ENCODE assay signal across 7 mouse cellular contexts in genomic region chr4:154025641-154026440, GRCm38 (mm10). TPM values are rescaled to one million over a fixed set of nuclear protein-coding genes. Genes with fewer than 3 reads are reported as not detected.
DNase-seq lines count a peak whose midpoint lies in the region; ATAC-seq and TF ChIP-seq lines count a peak whose summit lies in the region.

Smim1 (minus strand) TSS chr4:154026230.

- TF ChIP-seq POLR2A in small intestine, adult 2 months (IDR thresholded peaks at IDR 0.05; ENCODE audit: low read depth, low read length), result no peak

- H3K4me1 ChIP-seq in hindbrain, embryonic 15.5 days (replicated peaks), result peaks cover 27% of the 10 kb centered on the region
- peaks cover 9% of the 10 kb centered on the region for H3K4me1 ChIP-seq in small intestine, adult 2 months (ENCODE audit: control insufficient read depth, insufficient read depth, insufficient read length, low read length)

- no peaks in the 10 kb centered on the region for H3K9me3 ChIP-seq in hindbrain, embryonic 15.5 days

- intact Hi-C loops in left cerebral cortex, postnatal 36 days (cut with DNase I), result loop anchor here (5.0 kb wide), 1 partner anchor 81 kb away; no protein-coding TSS in a partner anchor

- peaks cover 5% of the 10 kb centered on the region; the same call in 1 of the 2 replicates for H3K27me3 ChIP-seq in hindbrain, embryonic 15.5 days
- H3K27me3 ChIP-seq in small intestine, adult 2 months (ENCODE audit: control insufficient read depth, insufficient read depth, low read length), result no peaks in the 10 kb centered on the region

- peak; percentile 88 for DNase-seq in adrenal gland, adult 2 months
- peak; percentile 52 to 59 for DNase-seq in gastrocnemius, adult 8-10 months (ENCODE audit: low spot score in 2 of 2)
- peak; percentile 51 to 67 for DNase-seq in left cerebral cortex, postnatal 36 days (ENCODE audit: low spot score in 2 of 2)
- DNase-seq in mesoderm, embryonic 11.5 days (ENCODE audit: low read depth, low spot score), result peak; percentile 72

- 3% methylated on average over 33 of the region's 33 CpGs for WGBS in hindbrain, embryonic 15.5 days
- WGBS in small intestine, adult 2 months, result 3% methylated on average over 33 of the region's 33 CpGs

- peak within 1 kb of the TSS; percentile 54 for H3K4me2 ChIP-seq in hindbrain, embryonic 15.5 days

- peaks cover 10% of the 10 kb centered on the region for H3K36me3 ChIP-seq in hindbrain, embryonic 15.5 days
- H3K36me3 ChIP-seq in small intestine, adult 2 months (ENCODE audit: control insufficient read depth, insufficient read depth, low read length), result peaks cover 8% of the 10 kb centered on the region; the same call in 1 of the 2 replicates

- H3K9ac ChIP-seq in hindbrain, embryonic 15.5 days, result 0 out of 2 replicates have a peak within 1 kb of the TSS, but pooled peaks have one; percentile 24

- H3K4me3 ChIP-seq in hindbrain, embryonic 15.5 days, result peak within 1 kb of the TSS; percentile 36
- H3K4me3 ChIP-seq in small intestine, adult 2 months (ENCODE audit: low read depth, low read length), result peak within 1 kb of the TSS; percentile 61

- peak; percentile 55 for ATAC-seq in common myeloid progenitor, adult 5-6 weeks (replicated peaks; ENCODE audit: low read depth, poor library complexity, severe bottlenecking)
- peak; percentile 73 for ATAC-seq in hindbrain, embryonic 15.5 days (ENCODE audit: low FRiP score, low read depth)

- peak; percentile 27; the same call in 1 of the 2 replicates for TF ChIP-seq CTCF in small intestine, adult 2 months (IDR thresholded peaks at IDR 0.05; ENCODE audit: extremely low read depth, insufficient read length, insufficient replicate concordance, low read depth, low read length)

- no peak within 1 kb of the TSS for H3K27ac ChIP-seq in hindbrain, embryonic 15.5 days (replicated peaks)
- no peak within 1 kb of the TSS for H3K27ac ChIP-seq in small intestine, adult 2 months (ENCODE audit: insufficient read depth, low read depth, low read length)

RNA-seq across cellular contexts. Expression of gene Smim1, which starts in this region (rescaled TPM):
- 10 to 100 TPM; 54.7 to 69.5 TPM for total RNA-seq in adrenal gland, adult 2 months (2021)
- 130 and 143 TPM in 2 replicates for polyA plus RNA-seq in adrenal gland, adult 2 months (2012; rRNA removed)
- 7.9 and 14.7 TPM in 2 replicates for total RNA-seq in common myeloid progenitor, adult 5-6 weeks (2017)
- total RNA-seq in gastrocnemius, adult 8-10 months (2022), result 1 to 10 TPM in 3 of 4 experiments, under 1 TPM in 1; 0.46 to 3.4 (median 1.4) TPM
- 10.8 and 13.6 TPM in 2 replicates for polyA plus RNA-seq in hindbrain, embryonic 15.5 days (2015; fragmentation: Nextera tagmentation; extraction: Ambion mirVana)
- 10 to 100 TPM; 10.3 to 14.1 TPM for total RNA-seq in left cerebral cortex, postnatal 36 days (2021)
- polyA plus RNA-seq in small intestine, adult 2 months (2012; rRNA removed), result 6.5 and 11.0 TPM in 2 replicates
